Mouse (Mus musculus) stomach, embryonic 14.5 days (tissue): Measurements from ENCODE around the gene Kctd13. TPM values are rescaled to one million over a fixed set of nuclear protein-coding genes. Genes with fewer than 3 reads are reported as not detected.
A peak's percentile ranks its signal among the peaks of the same experiment; 100 is the strongest.

Experiments
- ATAC-seq: fragments of 200-750 bp; cut with Nextera tagmentation; 2 replicates; pipeline ENCODE4 v1.8.0; 2017; ENCODE audit warnings: low read depth, moderate TSS enrichment; ENCODE audit not compliant: insufficient number of reproducible peaks, insufficient read depth, low FRiP score
- H3K27ac ChIP-seq: fragments of 300-500 bp; sonication (generic); 2 replicates; pipeline ENCODE4 v1.5.1; 2014; ENCODE audit warnings: mild to moderate bottlenecking, low read length, moderate library complexity, mixed read lengths
- H3K27me3 ChIP-seq: fragments of 300-500 bp; sonication (generic); 2 replicates; pipeline ENCODE4 v1.6.1; 2014; ENCODE audit warnings: low read length, control low read depth, mixed read lengths; ENCODE audit not compliant: control insufficient read depth, insufficient read depth
- H3K36me3 ChIP-seq: fragments of 300-500 bp; sonication (generic); 2 replicates; pipeline ENCODE4 v1.6.1; 2014; ENCODE audit warnings: mild to moderate bottlenecking, control low read depth, low read length, moderate library complexity, mixed read lengths; ENCODE audit not compliant: control insufficient read depth, insufficient read depth
- H3K4me1 ChIP-seq: fragments of 300-500 bp; sonication (generic); 2 replicates; pipeline ENCODE4 v1.6.1; 2014; ENCODE audit warnings: low read length, control low read depth, mixed read lengths; ENCODE audit not compliant: control insufficient read depth, insufficient read depth
- H3K4me2 ChIP-seq: fragments of 300-500 bp; sonication (generic); replicated peaks from 2 replicates; pipeline ENCODE4 v1.6.1; 2014; ENCODE audit warnings: low read depth, low read length, control low read depth
- H3K4me3 ChIP-seq: fragments of 300-500 bp; sonication (generic); 2 replicates; pipeline ENCODE4 v1.5.1; 2014; ENCODE audit warnings: low read depth, low read length, control low read depth
- H3K9ac ChIP-seq: fragments of 300-500 bp; sonication (generic); replicated peaks from 2 replicates; pipeline ENCODE4 v1.6.1; 2014; ENCODE audit warnings: low read depth, mild to moderate bottlenecking, control low read depth, low read length, moderate library complexity, mixed read lengths
- H3K9me3 ChIP-seq: fragments of 300-500 bp; sonication (generic); 2 replicates; pipeline ENCODE4 v1.6.1; 2016; ENCODE audit warnings: low read depth, low read length, control low read depth; ENCODE audit not compliant: control insufficient read depth
- WGBS: fragments of 180-500 bp; shearing (Covaris S2); extraction: QIAGEN DNeasy Blood & Tissue Kit; methylation state at CpG from one replicate; pipeline ENCODE4 v1.1.7; 2014; 5-methylcytosine and 5-hydroxymethylcytosine counted together
- polyA plus RNA-seq: library from polyadenylated mRNA; unstranded; fragments of >200 nt; fragmentation: Nextera tagmentation; extraction: Ambion mirVana; gene quantifications from 2 replicates; pipeline ENCODE4 v1.2.1, GENCODE M21; 2014

The Kctd13 gene
- polyA plus RNA-seq, 1 experiment from 2014 or later = 16.1 TPM

DNA sequence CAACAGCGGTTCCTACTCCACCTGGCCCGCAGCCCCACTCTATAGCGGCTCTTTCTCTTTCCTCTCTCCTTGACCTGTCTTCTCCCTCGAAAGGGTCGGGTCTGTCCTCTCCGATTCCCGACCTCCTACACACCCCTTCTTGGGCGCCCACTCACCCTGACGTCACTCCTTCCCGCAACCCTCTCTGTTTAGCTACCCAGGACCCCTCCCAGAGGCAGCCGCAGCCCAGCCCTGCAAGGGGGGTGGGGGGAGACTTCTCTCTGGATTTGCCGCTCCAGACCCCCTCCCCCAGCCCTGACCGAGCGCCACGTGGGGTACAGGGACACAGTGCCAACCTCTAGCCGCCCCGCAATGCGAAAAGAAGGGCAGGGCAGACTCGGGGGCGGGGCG, 20.7 kb downstream of the Kctd13 start, which contains the start of gene Asphd1:
Gene Asphd1 (minus strand): TSS at position 180 of the 390 bp plus-strand sequence.
- Histone ChIP-seq H3K36me3 (peaks cover 5% of the 10 kb centered on the region; the same call in 1 of the 2 replicates), H3K9me3 (no peaks in the 10 kb centered on the region), H3K4me3 (peak within 1 kb of the TSS; percentile 43), H3K27me3 (peaks cover 16% of the 10 kb centered on the region), H3K27ac (no peak within 1 kb of the TSS), H3K4me1 (peaks cover 7% of the 10 kb centered on the region; the same call in 1 of the 2 replicates), H3K9ac (no peak within 1 kb of the TSS; the same call in 1 of the 2 replicates), H3K4me2 (peak within 1 kb of the TSS; percentile 99)
- ATAC-seq = peak; percentile 21; the same call in 1 of the 2 replicates
- 1% methylated on average over 21 of the region's 21 CpGs for WGBS

DNA sequence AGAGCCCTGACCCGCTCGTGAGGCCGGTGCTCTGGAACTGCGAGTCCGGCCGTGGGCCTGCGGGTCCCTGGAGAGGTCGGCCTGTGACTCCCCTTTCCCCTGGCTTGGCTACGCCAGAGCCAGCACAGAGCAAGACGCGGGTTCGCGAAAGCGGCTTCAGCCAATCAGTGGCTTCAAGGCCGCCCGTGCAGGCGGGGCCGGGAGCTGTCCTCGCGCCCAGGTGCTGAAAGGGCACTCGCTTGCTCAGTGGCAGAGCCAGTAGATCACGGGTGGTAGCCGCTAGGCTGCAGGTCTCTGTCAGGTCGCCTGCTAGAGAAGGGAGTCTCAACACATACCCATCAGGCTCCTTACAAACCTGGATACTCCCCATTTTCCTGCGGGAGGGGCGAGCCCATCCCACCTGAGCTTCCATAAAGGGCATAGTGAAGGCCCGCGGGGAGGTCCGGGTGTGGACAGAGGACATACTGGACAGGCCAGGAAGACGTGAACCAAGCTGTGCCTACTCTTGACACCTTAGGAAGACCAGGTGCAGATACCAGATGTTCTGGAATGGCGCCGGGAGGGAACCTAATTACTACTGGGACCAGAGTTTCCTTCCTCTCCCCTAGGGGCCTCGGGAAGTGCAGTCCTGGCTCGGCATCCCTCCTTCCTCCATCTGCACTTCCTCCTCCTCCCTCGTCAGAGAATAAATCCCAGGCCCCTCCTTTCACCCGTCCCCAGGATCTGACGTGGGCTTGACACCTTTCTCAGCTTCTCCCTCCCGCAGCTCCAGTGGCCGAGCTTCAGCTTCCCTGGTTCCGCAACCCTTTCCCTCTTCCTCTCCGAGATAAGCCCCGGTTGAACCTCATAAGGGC, 21.3 kb downstream of the Kctd13 start, which contains the start of gene Sez6l2:
Gene Sez6l2 (plus strand): TSS at position 771 of the 854 bp plus-strand sequence.
- Histone ChIP-seq H3K9ac (no peak within 1 kb of the TSS; the same call in 1 of the 2 replicates), H3K27me3 (peaks cover 16% of the 10 kb centered on the region)
- peak; percentile 85 for ATAC-seq

DNA sequence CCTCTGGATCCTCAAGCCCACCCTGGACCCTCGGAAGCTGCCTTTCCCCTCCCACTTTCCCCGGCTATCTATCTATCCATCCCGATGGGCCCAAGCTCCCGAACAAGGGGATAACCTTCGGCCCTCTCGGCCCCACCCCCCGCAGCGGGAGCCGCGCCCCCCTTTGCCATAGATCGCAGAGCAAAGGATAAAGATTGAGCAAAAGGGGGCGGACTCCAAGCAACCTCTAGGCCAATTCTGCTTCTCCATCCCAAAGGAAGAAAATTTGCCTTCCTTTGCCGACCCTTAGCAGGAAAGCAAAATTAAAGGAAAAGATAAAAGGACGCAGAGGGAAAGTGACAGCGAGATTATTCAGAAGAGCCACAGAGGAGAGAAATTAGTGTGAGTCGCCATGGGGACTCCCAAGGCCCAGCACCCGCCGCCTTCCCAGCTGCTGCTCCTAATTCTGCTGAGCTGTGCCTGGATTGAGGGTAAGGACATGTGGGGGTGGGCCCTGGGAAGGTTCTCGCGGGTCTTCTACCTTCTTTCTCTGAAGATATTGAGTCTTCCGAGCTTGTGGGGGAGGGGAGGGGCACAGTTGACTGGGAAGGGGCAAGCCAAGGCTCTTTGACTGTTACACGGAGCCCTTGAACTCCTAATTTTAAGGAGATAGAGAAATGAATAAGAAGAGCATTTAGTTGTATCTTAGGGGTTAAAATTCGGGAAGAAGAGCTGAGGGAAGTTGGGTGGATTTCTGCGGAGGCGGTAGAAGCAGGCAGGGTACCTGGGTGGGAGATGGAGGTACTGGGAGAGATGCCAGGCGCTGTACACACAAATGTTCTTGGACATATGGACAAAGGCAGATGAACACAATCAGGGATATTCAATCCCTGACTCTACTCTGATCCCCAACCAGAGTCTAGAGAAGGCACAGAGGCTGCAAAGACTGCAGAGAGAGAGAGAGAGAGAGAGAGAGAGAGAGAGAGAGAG, 22.3 kb downstream of the Kctd13 start:
- Histone ChIP-seq H3K4me2 (peak overlapping the region; percentile 99; the same call in 1 of the 2 replicates), H3K36me3 (no peaks in the 10 kb centered on the region), H3K27ac (no peak overlapping the region), H3K27me3 (peaks cover 16% of the 10 kb centered on the region), H3K4me1 (peaks cover 7% of the 10 kb centered on the region; the same call in 1 of the 2 replicates), H3K4me3 (peak overlapping the region; percentile 43; the same call in 1 of the 2 replicates), H3K9ac (no peak overlapping the region), H3K9me3 (no peaks in the 10 kb centered on the region)
- ATAC-seq = no peak
- 5% methylated on average over 26 of the region's 26 CpGs for WGBS

More for the DNA sequence above, 21.3 kb downstream of the Kctd13 start, which contains the start of gene Sez6l2:
- Histone ChIP-seq H3K36me3 (peaks cover 3% of the 10 kb centered on the region; the same call in 1 of the 2 replicates), H3K4me1 (peaks cover 7% of the 10 kb centered on the region; the same call in 1 of the 2 replicates), H3K27ac (no peak within 1 kb of the TSS), H3K4me2 (peak within 1 kb of the TSS; percentile 99), H3K9me3 (no peaks in the 10 kb centered on the region), H3K4me3 (peak within 1 kb of the TSS; percentile 43)
- WGBS = under 1% methylated on average over 41 of the region's 42 CpGs

DNA sequence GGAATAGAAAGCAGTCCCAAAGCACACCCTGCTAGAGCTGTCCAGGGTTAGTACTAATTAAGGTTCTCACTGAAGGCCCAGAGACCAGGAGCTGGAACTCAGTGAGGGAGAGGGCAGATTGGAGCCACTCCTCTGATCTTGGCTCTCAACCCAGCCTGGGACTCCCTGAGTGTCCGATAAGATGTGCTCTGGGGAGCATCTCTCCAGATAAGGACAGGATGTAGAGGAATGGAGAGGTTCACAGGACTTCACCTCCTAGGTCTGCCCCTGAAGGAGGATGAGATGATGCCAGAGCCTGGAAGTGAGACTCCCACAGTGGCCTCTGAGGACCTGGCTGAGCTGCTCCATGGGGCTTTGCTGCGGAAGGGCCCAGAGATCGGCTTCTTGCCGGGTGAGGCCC, 23.1 kb downstream of the Kctd13 start:
- 25% methylated on average over 4 of the region's 4 CpGs for WGBS

DNA sequence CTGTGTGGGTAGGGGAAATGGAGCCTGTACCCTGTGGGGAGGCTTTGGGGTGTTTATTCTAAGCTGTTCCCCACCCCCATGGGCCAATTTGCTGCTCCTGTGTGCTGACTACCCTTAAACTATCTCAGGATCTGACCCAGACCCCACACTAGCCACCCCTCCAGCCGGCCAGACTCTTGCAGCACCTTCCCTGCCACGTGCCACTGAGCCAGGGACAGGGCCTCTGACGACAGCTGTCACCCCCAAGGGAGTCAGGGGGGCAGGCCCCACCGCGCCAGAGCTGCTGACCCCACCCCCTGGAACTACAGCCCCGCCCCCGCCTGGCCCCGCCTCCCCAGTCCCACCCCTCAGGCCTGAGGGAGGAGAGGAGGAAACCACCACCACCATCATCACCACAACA, 24.0 kb downstream of the Kctd13 start:
- no peak overlapping the region for H3K4me2 ChIP-seq
- no peak for ATAC-seq
- 0% methylated on average over 8 of the region's 8 CpGs for WGBS
- H3K36me3 ChIP-seq = no peaks in the 10 kb centered on the region
- peaks cover 7% of the 10 kb centered on the region; the same call in 1 of the 2 replicates for H3K4me1 ChIP-seq
- peaks cover 16% of the 10 kb centered on the region for H3K27me3 ChIP-seq
- no peak overlapping the region for H3K27ac ChIP-seq
- H3K9ac ChIP-seq = no peak overlapping the region
- no peaks in the 10 kb centered on the region for H3K9me3 ChIP-seq
- H3K4me3 ChIP-seq = no peak overlapping the region

More for the DNA sequence above, 23.1 kb downstream of the Kctd13 start:
- no peaks in the 10 kb centered on the region for H3K9me3 ChIP-seq
- H3K27me3 ChIP-seq = peaks cover 16% of the 10 kb centered on the region
- no peak overlapping the region for H3K9ac ChIP-seq
- H3K4me2 ChIP-seq = no peak overlapping the region
- H3K4me3 ChIP-seq = no peak overlapping the region
- peaks cover 7% of the 10 kb centered on the region; the same call in 1 of the 2 replicates for H3K4me1 ChIP-seq
- no peak overlapping the region for H3K27ac ChIP-seq
- no peaks in the 10 kb centered on the region for H3K36me3 ChIP-seq
- no peak for ATAC-seq

DNA sequence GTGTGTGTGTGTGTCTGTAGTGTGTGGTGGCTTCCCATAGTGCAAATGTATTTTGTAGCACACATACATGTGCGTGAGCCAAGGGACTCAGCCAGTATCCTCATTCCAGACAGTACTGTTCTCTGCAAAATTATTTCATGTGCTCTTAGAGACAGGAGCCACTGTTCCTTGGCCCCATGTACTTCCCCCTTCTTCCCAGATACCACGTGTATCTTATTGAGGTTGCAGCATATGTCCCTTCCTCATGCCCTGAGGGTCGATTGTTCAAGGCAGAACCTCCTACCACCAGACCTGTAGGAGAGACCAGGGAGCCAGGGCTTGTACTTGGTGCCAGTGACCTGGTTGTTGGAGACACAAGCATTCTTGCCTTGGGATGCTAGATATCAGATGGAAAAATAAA, 26.4 kb downstream of the Kctd13 start:
- Histone ChIP-seq H3K36me3 (no peaks in the 10 kb centered on the region), H3K9ac (no peak overlapping the region), H3K4me1 (peaks cover 4% of the 10 kb centered on the region; the same call in 1 of the 2 replicates), H3K4me3 (no peak overlapping the region), H3K4me2 (no peak overlapping the region), H3K9me3 (no peaks in the 10 kb centered on the region), H3K27me3 (peaks cover 15% of the 10 kb centered on the region), H3K27ac (no peak overlapping the region)
- WGBS = 62% methylated on average over 3 of the region's 3 CpGs
- ATAC-seq = no peak

DNA sequence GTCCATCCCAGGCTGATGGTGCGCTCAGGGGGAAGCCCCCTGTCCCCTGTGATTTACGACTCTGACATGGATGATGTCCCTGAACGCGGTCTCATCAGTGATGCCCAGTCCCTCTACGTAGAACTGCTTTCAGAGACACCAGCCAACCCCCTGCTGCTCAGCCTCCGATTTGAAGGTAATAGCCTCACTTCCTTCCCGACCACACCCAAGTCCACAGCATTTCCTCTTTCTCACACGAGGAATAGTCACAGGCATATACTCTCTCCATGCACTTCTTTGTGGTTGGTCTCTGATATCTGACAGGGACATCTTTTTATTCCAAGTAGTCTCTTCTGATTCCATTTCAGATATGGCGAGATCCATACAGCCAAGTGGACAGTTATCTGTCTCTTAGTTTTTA, 31.1 kb downstream of the Kctd13 start:
- H3K4me2 ChIP-seq = no peak overlapping the region
- no peaks in the 10 kb centered on the region for H3K27me3 ChIP-seq
- WGBS = 60% methylated on average over 9 of the region's 9 CpGs
- no peak overlapping the region for H3K27ac ChIP-seq
- H3K4me1 ChIP-seq = no peaks in the 10 kb centered on the region
- ATAC-seq = no peak
- H3K9ac ChIP-seq = no peak overlapping the region
- H3K36me3 ChIP-seq = no peaks in the 10 kb centered on the region
- no peak overlapping the region for H3K4me3 ChIP-seq
- H3K9me3 ChIP-seq = no peaks in the 10 kb centered on the region

DNA sequence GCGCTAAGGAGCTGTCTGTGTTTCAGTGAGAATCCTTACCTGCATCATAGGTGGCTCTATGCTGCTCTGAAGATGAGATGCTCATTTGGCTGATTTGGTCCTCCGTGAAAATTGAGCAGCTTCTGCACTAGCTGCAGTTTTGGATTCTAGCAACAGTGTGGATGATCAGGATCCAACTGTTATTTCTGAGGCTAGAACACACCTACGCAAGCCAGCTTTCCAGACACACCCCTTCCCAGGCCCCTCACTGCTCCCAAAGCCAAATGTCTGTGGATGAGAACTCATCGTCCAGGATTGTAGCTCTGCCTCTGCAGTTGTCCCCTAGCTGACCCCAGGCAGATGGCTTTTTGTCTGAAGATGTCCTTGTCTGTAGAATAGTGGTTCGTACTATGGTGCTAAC, 32.4 kb downstream of the Kctd13 start:
- WGBS = 79% methylated on average over 5 of the region's 5 CpGs
- H3K4me1 ChIP-seq = no peaks in the 10 kb centered on the region
- H3K27me3 ChIP-seq = no peaks in the 10 kb centered on the region
- no peaks in the 10 kb centered on the region for H3K9me3 ChIP-seq
- no peak overlapping the region for H3K4me3 ChIP-seq
- no peak for ATAC-seq
- no peak overlapping the region for H3K27ac ChIP-seq
- no peaks in the 10 kb centered on the region for H3K36me3 ChIP-seq
- H3K4me2 ChIP-seq = no peak overlapping the region
- no peak overlapping the region for H3K9ac ChIP-seq
